Mouse (Mus musculus) embryo, embryonic 9.5 days (tissue): ENCODE measurements around the gene Kat5.

Experiments
- DNase-seq: peaks from one replicate; pipeline ENCODE4 v3.0.0-alpha.2; 2017; ENCODE audit errors: extremely low spot score

Gene Kat5

GRCm38 (mm10) chr19:5609547-5610404, at the start of gene Kat5:
Gene Kat5 (minus strand): TSS chr19:5610237.
- peak; percentile 98 for DNase-seq

- DNase-seq = peak; percentile 34
Measured at GRCm38 (mm10) chr19:5654720-5655298, 44.8 kb upstream of the Kat5 start.

- peak; percentile 87 for DNase-seq
Measured at GRCm38 (mm10) chr19:5653969-5654719, 44.1 kb upstream of the Kat5 start.

GRCm38 (mm10) chr19:5652570-5652969, 42.5 kb upstream of the Kat5 start:
- no peak for DNase-seq

- DNase-seq = no peak
Measured at GRCm38 (mm10) chr19:5651502-5652274, 41.7 kb upstream of the Kat5 start.

GRCm38 (mm10) chr19:5649298-5649741, 39.3 kb upstream of the Kat5 start:
- DNase-seq = no peak

- DNase-seq = peak; percentile 86
Measured at GRCm38 (mm10) chr19:5648401-5649297, 38.6 kb upstream of the Kat5 start.

GRCm38 (mm10) chr19:5647791-5648190, 37.8 kb upstream of the Kat5 start:
- DNase-seq = no peak

GRCm38 (mm10) chr19:5646731-5647330, 36.8 kb upstream of the Kat5 start:
- DNase-seq = no peak

GRCm38 (mm10) chr19:5645280-5645679, 35.2 kb upstream of the Kat5 start:
- DNase-seq = no peak

- no peak for DNase-seq
Measured at GRCm38 (mm10) chr19:5641641-5642040, 31.6 kb upstream of the Kat5 start.

- DNase-seq = no peak
Measured at GRCm38 (mm10) chr19:5641021-5641420, 31.0 kb upstream of the Kat5 start.

- no peak for DNase-seq
Measured at GRCm38 (mm10) chr19:5640339-5640738, 30.3 kb upstream of the Kat5 start.

GRCm38 (mm10) chr19:5638416-5639005, 28.5 kb upstream of the Kat5 start:
- DNase-seq = no peak

- DNase-seq = peak; percentile 86
Measured at GRCm38 (mm10) chr19:5637069-5638047, 27.3 kb upstream of the Kat5 start, which contains the start of gene Rela. Gene Rela (plus strand): TSS chr19:5637483.

- no peak for DNase-seq
Measured at GRCm38 (mm10) chr19:5636571-5637041, 26.6 kb upstream of the Kat5 start.

GRCm38 (mm10) chr19:5636036-5636570, 26.1 kb upstream of the Kat5 start:
- DNase-seq = no peak

GRCm38 (mm10) chr19:5632120-5632519, 22.1 kb upstream of the Kat5 start:
- no peak for DNase-seq
